Mouse (Mus musculus): ENCODE measurements at regions not wholly inside any gene's neighbourhood (a gene's known extent, or its start where the extent isn't known, plus 50 kb on each side); places are given as distances from the start of the nearest gene placed in this dataset.

DNA sequence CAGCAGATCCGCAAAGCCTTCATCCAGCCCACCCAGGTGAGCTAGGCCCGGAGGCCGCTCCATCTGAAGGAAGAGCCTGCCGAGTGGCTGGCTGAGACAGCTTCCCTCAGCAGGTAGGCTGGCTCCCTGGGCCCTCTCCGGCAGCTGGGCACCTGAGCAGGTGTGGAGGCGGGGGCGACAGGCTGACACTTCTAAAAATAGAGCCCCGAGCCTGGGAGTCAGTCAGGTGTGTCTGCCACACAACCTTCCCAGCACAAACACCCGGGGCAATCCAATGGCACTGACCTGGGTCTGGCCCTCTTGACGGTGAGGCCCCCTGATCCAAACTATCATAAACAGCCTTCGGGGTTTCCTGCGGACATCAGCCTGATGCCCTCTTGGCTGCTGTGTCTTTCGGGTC, 58.5 kb downstream of the Zfp36l2 start:
- Histone ChIP-seq H3K9me3 (ENCODE audit: control insufficient read depth, low read length) (no peaks in the 10 kb centered on the region), H3K4me3 (ENCODE audit: insufficient read depth in 1 of 2, low read depth in 2 of 2, low read length in 2 of 2) (no peak overlapping the region), H3K36me3 (replicated peaks; ENCODE audit: control insufficient read depth, insufficient read depth, low read depth) (no peaks in the 10 kb centered on the region), H3K27me3 (ENCODE audit: control insufficient read depth, insufficient read depth, low read length) (no peaks in the 10 kb centered on the region), H3K9ac (replicated peaks) (no peak overlapping the region), H3K4me1 (replicated peaks; ENCODE audit: control insufficient read depth in 2 of 2, insufficient read depth in 2 of 2, low read length in 1 of 2) (peaks cover 0 to 13% of the 10 kb centered on the region in 2 experiments; a peak in 3 of 4 replicates), H3K27ac (no peak overlapping the region), H3K4me2 (ENCODE audit: low read depth) (no peak overlapping the region)
- no peak for ATAC-seq (ENCODE audit: insufficient read depth)
- no peak for DNase-seq (ENCODE audit: low read depth in 3 of 3, low spot score in 3 of 3)
- TF ChIP-seq CTCF (IDR thresholded peaks at IDR 0.05; ENCODE audit: low read depth): no peak
- no peak for TF ChIP-seq EP300 (IDR thresholded peaks at IDR 0.05; ENCODE audit: low read depth)
- WGBS (ENCODE audit: insufficient replicate concordance): 77% methylated on average over 13 of the region's 13 CpGs

DNA sequence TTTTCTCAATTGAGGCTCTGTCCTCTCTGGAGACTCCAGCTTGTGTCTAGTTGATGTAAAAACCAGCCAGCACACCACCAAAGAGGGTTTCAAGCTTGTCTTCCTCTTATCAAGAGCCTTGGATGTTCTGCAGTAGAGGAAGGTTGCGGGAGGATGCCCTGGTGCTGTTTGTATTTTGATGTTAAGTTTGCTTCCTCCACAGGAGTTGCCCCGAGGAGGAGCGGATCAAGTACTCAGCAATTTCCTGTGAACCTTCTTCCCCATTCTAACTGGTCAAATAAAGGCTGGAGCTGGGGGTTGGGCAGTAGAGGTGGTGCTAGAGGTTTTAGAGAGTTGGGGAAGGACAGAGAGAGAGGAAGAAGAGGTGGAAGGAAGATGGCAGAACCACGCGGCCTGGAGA, 59.5 kb downstream of the Zfp36l2 start:
- no peak overlapping the region for H3K9ac ChIP-seq (replicated peaks)
- no peak overlapping the region; the same call in 1 of the 2 replicates for H3K27ac ChIP-seq
- ATAC-seq (ENCODE audit: insufficient read depth) (no peak), DNase-seq (ENCODE audit: low read depth in 3 of 3, low spot score in 3 of 3) (no peak)
- H3K27me3 ChIP-seq (ENCODE audit: control insufficient read depth, insufficient read depth, low read length): no peaks in the 10 kb centered on the region
- TF ChIP-seq CTCF (IDR thresholded peaks at IDR 0.05; ENCODE audit: low read depth) (no peak), EP300 (IDR thresholded peaks at IDR 0.05; ENCODE audit: low read depth) (no peak)
- 45% methylated on average over 5 of the region's 5 CpGs for WGBS (ENCODE audit: insufficient replicate concordance)
- H3K4me3 ChIP-seq (ENCODE audit: insufficient read depth in 1 of 2, low read depth in 2 of 2, low read length in 2 of 2): no peak overlapping the region
- peaks cover 0 to 10% of the 10 kb centered on the region in 2 experiments; a peak in 3 of 4 replicates for H3K4me1 ChIP-seq (replicated peaks; ENCODE audit: control insufficient read depth in 2 of 2, insufficient read depth in 2 of 2, low read length in 1 of 2)
- H3K36me3 ChIP-seq (replicated peaks; ENCODE audit: control insufficient read depth, insufficient read depth, low read depth): no peaks in the 10 kb centered on the region
- H3K9me3 ChIP-seq (ENCODE audit: control insufficient read depth, low read length): no peaks in the 10 kb centered on the region
- H3K4me2 ChIP-seq (ENCODE audit: low read depth): no peak overlapping the region

DNA sequence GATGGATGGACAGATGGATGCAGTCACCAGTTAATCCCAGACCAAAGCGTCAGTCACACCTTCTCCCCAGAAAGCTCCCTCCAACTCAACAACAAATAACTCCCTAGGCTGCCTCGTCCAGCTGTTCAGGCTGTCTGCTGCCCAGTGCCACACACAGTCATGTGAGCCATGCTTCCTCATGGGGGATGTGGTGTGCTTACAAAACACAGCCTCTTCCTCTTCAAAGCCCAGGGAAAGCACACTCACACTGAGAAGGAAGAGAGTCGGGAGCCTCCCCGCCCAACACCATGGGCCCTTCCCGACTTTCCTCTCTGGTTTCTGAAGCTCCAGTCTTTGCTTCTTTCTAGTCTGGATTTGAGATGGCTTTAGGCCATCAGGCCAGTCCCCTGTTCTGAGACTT, 61.6 kb downstream of the Zfp36l2 start:
- Histone ChIP-seq H3K4me3 (ENCODE audit: insufficient read depth in 1 of 2, low read depth in 2 of 2, low read length in 2 of 2) (no peak overlapping the region), H3K36me3 (replicated peaks; ENCODE audit: control insufficient read depth, insufficient read depth, low read depth) (no peaks in the 10 kb centered on the region), H3K27me3 (ENCODE audit: control insufficient read depth, insufficient read depth, low read length) (no peaks in the 10 kb centered on the region), H3K9me3 (ENCODE audit: control insufficient read depth, low read length) (no peaks in the 10 kb centered on the region), H3K4me2 (ENCODE audit: low read depth) (no peak overlapping the region), H3K4me1 (replicated peaks; ENCODE audit: control insufficient read depth in 2 of 2, insufficient read depth in 2 of 2, low read length in 1 of 2) (peaks cover 0 to 10% of the 10 kb centered on the region in 2 experiments; a peak in 3 of 4 replicates), H3K9ac (replicated peaks) (no peak overlapping the region), H3K27ac (no peak overlapping the region)
- TF ChIP-seq EP300 (IDR thresholded peaks at IDR 0.05; ENCODE audit: low read depth) (no peak), CTCF (IDR thresholded peaks at IDR 0.05; ENCODE audit: low read depth) (no peak)
- ATAC-seq (ENCODE audit: insufficient read depth) (no peak), DNase-seq (ENCODE audit: low read depth in 3 of 3, low spot score in 3 of 3) (no peak)
- WGBS (ENCODE audit: insufficient replicate concordance): 35% methylated on average over 5 of the region's 5 CpGs

DNA sequence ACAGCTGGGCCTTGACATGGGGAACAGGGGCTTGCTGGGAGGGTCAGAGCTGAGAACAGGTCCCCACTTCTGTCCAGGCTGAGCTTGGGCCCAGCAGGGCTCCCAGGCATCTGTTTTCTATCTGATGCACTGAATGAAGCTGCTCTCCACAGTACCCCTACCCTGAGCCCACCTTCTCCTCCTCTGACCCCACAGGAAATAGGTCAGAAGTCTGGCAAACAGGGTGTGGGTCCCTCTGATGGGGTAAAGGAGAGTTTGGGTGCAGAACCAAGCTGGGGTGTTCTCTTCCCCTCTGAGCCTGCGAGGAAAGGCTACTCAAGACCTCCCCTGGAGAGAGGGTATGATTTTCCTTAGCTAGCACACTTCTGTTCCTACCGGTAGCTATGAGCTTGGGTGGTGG, 64.6 kb downstream of the Zfp36l2 start:
- ATAC-seq (ENCODE audit: insufficient read depth) (no peak), DNase-seq (ENCODE audit: low read depth in 3 of 3, low spot score in 3 of 3) (no peak)
- Histone ChIP-seq H3K4me1 (replicated peaks; ENCODE audit: control insufficient read depth in 2 of 2, insufficient read depth in 2 of 2, low read length in 1 of 2) (peaks cover 7 to 30% of the 10 kb centered on the region in 2 experiments), H3K4me2 (ENCODE audit: low read depth) (no peak overlapping the region), H3K4me3 (ENCODE audit: insufficient read depth in 1 of 2, low read depth in 2 of 2, low read length in 2 of 2) (no peak overlapping the region), H3K9ac (replicated peaks) (no peak overlapping the region), H3K9me3 (ENCODE audit: control insufficient read depth, low read length) (no peaks in the 10 kb centered on the region), H3K27me3 (ENCODE audit: control insufficient read depth, insufficient read depth, low read length) (no peaks in the 10 kb centered on the region), H3K36me3 (replicated peaks; ENCODE audit: control insufficient read depth, insufficient read depth, low read depth) (no peaks in the 10 kb centered on the region), H3K27ac (no peak overlapping the region)
- 59% methylated on average over 2 of the region's 2 CpGs for WGBS (ENCODE audit: insufficient replicate concordance)
- TF ChIP-seq EP300 (IDR thresholded peaks at IDR 0.05; ENCODE audit: low read depth): no peak
- TF ChIP-seq CTCF (IDR thresholded peaks at IDR 0.05; ENCODE audit: low read depth): no peak

DNA sequence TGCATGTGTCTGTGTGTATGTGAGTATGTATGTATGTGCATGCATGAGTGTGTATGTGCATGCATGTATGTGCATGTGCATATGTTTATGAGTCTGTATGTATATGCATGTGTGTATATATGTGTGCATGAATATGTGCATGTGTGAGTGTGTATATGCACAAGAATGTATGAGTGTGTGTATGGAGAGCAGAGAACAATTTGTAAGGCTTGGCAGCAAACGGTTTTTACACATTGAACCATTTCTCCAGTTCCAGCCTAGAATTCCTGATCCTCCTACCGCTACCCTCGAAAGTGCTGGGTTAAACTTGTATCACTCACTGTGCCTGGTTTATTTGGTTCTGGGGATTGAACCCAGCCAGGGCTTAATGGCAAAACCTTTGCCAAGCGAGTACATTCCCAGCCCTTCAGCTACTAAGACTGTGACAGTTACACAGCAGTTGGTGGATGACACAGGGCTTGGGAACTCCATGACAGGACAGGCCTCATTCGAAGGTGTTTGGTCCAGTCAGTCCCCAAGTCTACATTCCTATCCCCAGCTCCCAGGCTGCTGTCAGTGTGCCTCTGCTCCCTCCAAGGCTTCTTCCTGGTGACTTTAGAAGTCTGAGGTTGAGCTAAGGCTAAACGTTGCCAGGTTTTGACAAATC, 65.1 kb downstream of the Zfp36l2 start:
- Histone ChIP-seq H3K9me3 (ENCODE audit: control insufficient read depth, low read length) (no peaks in the 10 kb centered on the region), H3K36me3 (replicated peaks; ENCODE audit: control insufficient read depth, insufficient read depth, low read depth) (no peaks in the 10 kb centered on the region), H3K27me3 (ENCODE audit: control insufficient read depth, insufficient read depth, low read length) (no peaks in the 10 kb centered on the region), H3K4me1 (replicated peaks; ENCODE audit: control insufficient read depth in 2 of 2, insufficient read depth in 2 of 2, low read length in 1 of 2) (peaks cover 13 to 31% of the 10 kb centered on the region in 2 experiments), H3K27ac (no peak overlapping the region), H3K4me2 (ENCODE audit: low read depth) (no peak overlapping the region), H3K4me3 (ENCODE audit: insufficient read depth in 1 of 2, low read depth in 2 of 2, low read length in 2 of 2) (no peak overlapping the region), H3K9ac (replicated peaks) (no peak overlapping the region)
- no peak for DNase-seq (ENCODE audit: low read depth in 3 of 3, low spot score in 3 of 3)
- no peak for ATAC-seq (ENCODE audit: insufficient read depth)
- TF ChIP-seq CTCF (IDR thresholded peaks at IDR 0.05; ENCODE audit: low read depth): no peak
- TF ChIP-seq EP300 (IDR thresholded peaks at IDR 0.05; ENCODE audit: low read depth): no peak
- 71% methylated on average over 6 of the region's 6 CpGs for WGBS (ENCODE audit: insufficient replicate concordance)

Measured in liver, embryonic 14.5 days (tissue).